Mouse (Mus musculus) midbrain, embryonic 16.5 days (tissue): Measurements from ENCODE around the gene Vps18. TPM values are rescaled to one million over a fixed set of nuclear protein-coding genes. Genes with fewer than 3 reads are reported as not detected.

Experiments used
- ATAC-seq: fragments of 200-750 bp; cut with Nextera tagmentation; 2 replicates; pipeline ENCODE4 v1.8.0; 2017; ENCODE audit warnings: moderate TSS enrichment
- H3K27ac ChIP-seq: fragments of 300-500 bp; sonication (generic); 2 replicates; pipeline ENCODE4 v1.5.1; 2014; ENCODE audit warnings: mild to moderate bottlenecking, low read length, mixed read lengths
- H3K27me3 ChIP-seq: fragments of 300-500 bp; sonication (generic); 2 replicates; pipeline ENCODE4 v1.6.1; 2014; ENCODE audit warnings: low read depth, low read length, mixed read lengths; ENCODE audit not compliant: control insufficient read depth, insufficient read depth
- H3K36me3 ChIP-seq: fragments of 300-500 bp; sonication (generic); 2 replicates; pipeline ENCODE4 v1.6.1; 2014; ENCODE audit warnings: mild to moderate bottlenecking, low read length, moderate library complexity, mixed read lengths; ENCODE audit not compliant: control insufficient read depth, insufficient read depth
- H3K4me1 ChIP-seq: fragments of 300-500 bp; sonication (generic); 2 replicates; pipeline ENCODE4 v1.6.1; 2014; ENCODE audit warnings: mild to moderate bottlenecking, low read length, mixed read lengths; ENCODE audit not compliant: control insufficient read depth, insufficient read depth
- H3K4me2 ChIP-seq: fragments of 300-500 bp; sonication (generic); 2 replicates; pipeline ENCODE4 v1.6.1; 2014; ENCODE audit warnings: mild to moderate bottlenecking, low read length, mixed read lengths
- H3K4me3 ChIP-seq: fragments of 300-500 bp; sonication (generic); 2 replicates; pipeline ENCODE4 v1.5.1; 2014; ENCODE audit warnings: low read depth, mild to moderate bottlenecking, low read length, moderate library complexity, mixed read lengths
- H3K9ac ChIP-seq: fragments of 300-500 bp; sonication (generic); 2 replicates; pipeline ENCODE4 v1.6.1; 2014; ENCODE audit warnings: low read depth, low read length, mixed read lengths
- H3K9me3 ChIP-seq: fragments of 300-500 bp; sonication (generic); replicated peaks from 2 replicates; pipeline ENCODE4 v1.6.1; 2014; ENCODE audit warnings: mild to moderate bottlenecking, low read length, mixed read lengths; ENCODE audit not compliant: control insufficient read depth, poor library complexity, severe bottlenecking
- WGBS: fragments of 180-500 bp; shearing (Covaris S2); extraction: QIAGEN DNeasy Blood & Tissue Kit; methylation state at CpG from one replicate; pipeline ENCODE4 v1.1.7; 2014; 5-methylcytosine and 5-hydroxymethylcytosine counted together
- polyA plus RNA-seq: library from polyadenylated mRNA; unstranded; fragments of >200 nt; fragmentation: Nextera tagmentation; extraction: Ambion mirVana; gene quantifications from 2 replicates; pipeline ENCODE4 v1.2.1, GENCODE M21; 2015

Gene Vps18
- polyA plus RNA-seq, 1 experiment from 2014 or later = 31.7 TPM

GRCm38 (mm10) chr2:119337425-119338265, 49.1 kb downstream of the Vps18 start:
- Histone ChIP-seq H3K9me3 (no peaks in the 10 kb centered on the region), H3K27ac (peak overlapping the region; percentile 53), H3K9ac (peak overlapping the region; percentile 90), H3K4me2 (peak overlapping the region; percentile 75), H3K4me3 (peak overlapping the region; percentile 60), H3K27me3 (peaks cover under 1% of the 10 kb centered on the region; the same call in 1 of the 2 replicates), H3K4me1 (no peaks in the 10 kb centered on the region; the same call in 1 of the 2 replicates), H3K36me3 (no peaks in the 10 kb centered on the region)
- peak; percentile 80 for ATAC-seq
- WGBS = 10% methylated on average over 47 of the region's 60 CpGs

DNA sequence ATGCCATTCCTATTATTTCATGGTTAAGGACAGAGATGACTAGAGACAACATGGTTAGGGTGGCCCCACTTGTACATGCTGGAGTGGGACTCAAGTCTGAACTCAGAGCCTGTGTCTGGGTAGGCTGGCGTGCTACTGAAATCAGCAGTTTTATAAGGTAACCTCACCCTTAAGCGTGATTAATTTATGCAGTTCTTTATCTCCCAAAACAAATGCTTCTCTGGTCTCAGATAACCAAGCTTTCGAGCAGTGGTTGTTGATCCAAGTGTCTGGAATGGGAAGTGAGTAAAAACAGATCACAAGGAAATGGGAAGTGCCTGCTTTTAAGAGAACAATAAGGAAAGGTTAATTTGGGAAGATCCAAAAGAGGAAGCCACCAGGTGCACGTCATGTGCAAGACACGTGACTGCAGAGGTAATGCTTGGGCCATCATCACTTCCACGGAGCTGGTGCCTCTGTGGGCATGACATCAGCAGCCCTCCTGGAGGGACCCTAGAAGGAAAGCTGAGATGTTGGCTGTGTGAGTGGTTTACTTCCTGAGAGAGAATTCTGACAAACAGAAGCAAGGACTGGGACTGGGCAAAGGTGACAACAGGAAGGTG, 56.1 kb downstream of the Vps18 start:
- no peak for ATAC-seq

More for the DNA sequence above, 56.1 kb downstream of the Vps18 start:
- Histone ChIP-seq H3K27ac (no peak overlapping the region), H3K9ac (no peak overlapping the region), H3K27me3 (no peaks in the 10 kb centered on the region), H3K4me2 (no peak overlapping the region), H3K4me3 (no peak overlapping the region), H3K4me1 (no peaks in the 10 kb centered on the region), H3K36me3 (no peaks in the 10 kb centered on the region), H3K9me3 (no peaks in the 10 kb centered on the region)
- 61% methylated on average over 6 of the region's 6 CpGs for WGBS

Other genes starting within 250 kb of the Vps18 start
- gene Knl1, start 241.6 kb upstream of the Vps18 start, polyA plus RNA-seq = 4.5 and 8.4 TPM in 2 replicates
- 5.8 and 7.5 TPM in 2 replicates for gene Rad51, start 175.9 kb upstream of the Vps18 start, polyA plus RNA-seq
- gene Rmdn3, start 131.7 kb upstream of the Vps18 start, polyA plus RNA-seq = 52.4 and 52.9 TPM in 2 replicates
- gene Gchfr, start 121.0 kb upstream of the Vps18 start, polyA plus RNA-seq = 7.3 and 9.4 TPM in 2 replicates
- 1.2 and 1.5 TPM in 2 replicates for gene Gm14137, start 114.2 kb upstream of the Vps18 start, polyA plus RNA-seq
- gene Zfyve19, start 80.1 kb upstream of the Vps18 start, polyA plus RNA-seq = 62.4 and 62.6 TPM in 2 replicates
- 25.9 and 28.5 TPM in 2 replicates for gene Dnajc17, start 79.9 kb upstream of the Vps18 start, polyA plus RNA-seq
- not detected in 2 replicates for gene Ppp1r14d, start 58.8 kb upstream of the Vps18 start, polyA plus RNA-seq
- 0.36 and 0.72 TPM in 2 replicates for gene Spint1, start 51.4 kb upstream of the Vps18 start, polyA plus RNA-seq
- gene Rhov, start 17.5 kb upstream of the Vps18 start, polyA plus RNA-seq = 47.5 and 53.8 TPM in 2 replicates
- gene Dll4, start 37.0 kb downstream of the Vps18 start, polyA plus RNA-seq = 4.4 and 5.0 TPM in 2 replicates
- gene Chac1, start 62.5 kb downstream of the Vps18 start, polyA plus RNA-seq = 9.5 and 10.5 TPM in 2 replicates
- gene Ino80, start 188.9 kb downstream of the Vps18 start, polyA plus RNA-seq = 2.7 and 3.8 TPM in 2 replicates